Mouse (Mus musculus) E14TG2a.4 (cell line): ENCODE data around the gene Erbb4.
A peak's percentile ranks its signal among the peaks of the same experiment; 100 is the strongest.

Experiments used
- H3K27me3 ChIP-seq: 2 replicates; pipeline ENCODE4 v1.6.1; 2014; ENCODE audit warnings: low read length, control low read depth; ENCODE audit not compliant: insufficient read depth
- H3K36me3 ChIP-seq: 2 replicates; pipeline ENCODE4 v1.6.1; 2014; ENCODE audit warnings: low read length, control low read depth; ENCODE audit not compliant: insufficient read depth
- H3K4me1 ChIP-seq: replicated peaks from 2 replicates; pipeline ENCODE4 v1.6.1; 2014; ENCODE audit warnings: low read depth, low read length, control low read depth
- H3K4me3 ChIP-seq: replicated peaks from 2 replicates; pipeline ENCODE4 v1.5.1; 2014; ENCODE audit warnings: mild to moderate bottlenecking, low read length
- H3K9me3 ChIP-seq: 2 replicates; pipeline ENCODE4 v1.6.1; 2014; ENCODE audit warnings: low read length, control low read depth
- CTCF ChIP-seq: conservative IDR thresholded peaks from 2 replicates; pipeline ENCODE4 v1.5.1; 2014; ENCODE audit warnings: low read length
- NANOG ChIP-seq: IDR thresholded peaks from 2 replicates; pipeline ENCODE4 v1.6.1; 2014; ENCODE audit warnings: borderline replicate concordance, low read length, mixed read lengths
- POU5F1 ChIP-seq: IDR thresholded peaks from 2 replicates; pipeline ENCODE4 v1.6.1; 2014; ENCODE audit warnings: low read length, borderline replicate concordance

Gene Erbb4

GRCm38 (mm10) chr1:68134450-68134849 is 973.4 kb downstream of the Erbb4 start:
- H3K9me3 ChIP-seq, result no peaks in the 10 kb centered on the region
- H3K27me3 ChIP-seq, result no peaks in the 10 kb centered on the region
- H3K4me1 ChIP-seq, result no peaks in the 10 kb centered on the region
- H3K36me3 ChIP-seq, result no peaks in the 10 kb centered on the region
- no peak overlapping the region for H3K4me3 ChIP-seq
- no peak for TF ChIP-seq NANOG
- no peak for TF ChIP-seq POU5F1
- TF ChIP-seq CTCF, result no peak

GRCm38 (mm10) chr1:68123541-68123940 is 984.3 kb downstream of the Erbb4 start:
- Histone ChIP-seq H3K27me3 (no peaks in the 10 kb centered on the region), H3K9me3 (peaks cover 12% of the 10 kb centered on the region), H3K4me1 (no peaks in the 10 kb centered on the region), H3K36me3 (no peaks in the 10 kb centered on the region), H3K4me3 (no peak overlapping the region)
- TF ChIP-seq NANOG (no peak), POU5F1 (no peak), CTCF (no peak)

GRCm38 (mm10) chr1:68120364-68120763 is 987.5 kb downstream of the Erbb4 start:
- Histone ChIP-seq H3K27me3 (no peaks in the 10 kb centered on the region), H3K4me3 (no peak overlapping the region), H3K4me1 (no peaks in the 10 kb centered on the region), H3K9me3 (peaks cover 12% of the 10 kb centered on the region), H3K36me3 (no peaks in the 10 kb centered on the region)
- TF ChIP-seq CTCF (no peak), POU5F1 (no peak), NANOG (no peak)

- H3K27me3 ChIP-seq, result no peaks in the 10 kb centered on the region
- no peak overlapping the region for H3K4me3 ChIP-seq
- no peaks in the 10 kb centered on the region for H3K9me3 ChIP-seq
- TF ChIP-seq CTCF (no peak), POU5F1 (no peak), NANOG (no peak)
- no peaks in the 10 kb centered on the region for H3K36me3 ChIP-seq
- no peaks in the 10 kb centered on the region for H3K4me1 ChIP-seq
Observed at GRCm38 (mm10) chr1:68115721-68116120, 992.1 kb downstream of the Erbb4 start.

GRCm38 (mm10) chr1:68106543-68106860 is 1001.4 kb downstream of the Erbb4 start:
- H3K36me3 ChIP-seq, result no peaks in the 10 kb centered on the region
- H3K4me3 ChIP-seq, result no peak overlapping the region
- peak; percentile 45; the same call in 1 of the 2 replicates for TF ChIP-seq CTCF
- TF ChIP-seq NANOG, result no peak
- no peaks in the 10 kb centered on the region for H3K27me3 ChIP-seq
- H3K4me1 ChIP-seq, result no peaks in the 10 kb centered on the region
- H3K9me3 ChIP-seq, result no peaks in the 10 kb centered on the region

GRCm38 (mm10) chr1:68105834-68106542 is 1001.9 kb downstream of the Erbb4 start:
- Histone ChIP-seq H3K36me3 (no peaks in the 10 kb centered on the region), H3K27me3 (no peaks in the 10 kb centered on the region), H3K4me3 (no peak overlapping the region), H3K4me1 (no peaks in the 10 kb centered on the region), H3K9me3 (no peaks in the 10 kb centered on the region)
- TF ChIP-seq NANOG (no peak), POU5F1 (no peak), CTCF (no peak)

- H3K36me3 ChIP-seq, result no peaks in the 10 kb centered on the region
- TF ChIP-seq POU5F1 (no peak), NANOG (no peak), CTCF (no peak)
Observed at GRCm38 (mm10) chr1:68089623-68090022, 1018.2 kb downstream of the Erbb4 start.

GRCm38 (mm10) chr1:68056494-68056893 is 1051.4 kb downstream of the Erbb4 start:
- Histone ChIP-seq H3K4me1 (no peaks in the 10 kb centered on the region), H3K27me3 (no peaks in the 10 kb centered on the region), H3K36me3 (no peaks in the 10 kb centered on the region), H3K4me3 (no peak overlapping the region), H3K9me3 (peaks cover 4% of the 10 kb centered on the region; the same call in 1 of the 2 replicates)
- TF ChIP-seq NANOG (no peak), POU5F1 (no peak), CTCF (no peak)

More at GRCm38 (mm10) chr1:68089623-68090022, 1018.2 kb downstream of the Erbb4 start:
- no peaks in the 10 kb centered on the region for H3K4me1 ChIP-seq
- H3K4me3 ChIP-seq, result no peak overlapping the region
- H3K27me3 ChIP-seq, result no peaks in the 10 kb centered on the region
- H3K9me3 ChIP-seq, result no peaks in the 10 kb centered on the region

- peaks cover 4% of the 10 kb centered on the region; the same call in 1 of the 2 replicates for H3K9me3 ChIP-seq
- H3K4me1 ChIP-seq, result no peaks in the 10 kb centered on the region
- TF ChIP-seq POU5F1, result no peak
- TF ChIP-seq CTCF, result no peak
- no peak for TF ChIP-seq NANOG
- no peaks in the 10 kb centered on the region for H3K36me3 ChIP-seq
- no peaks in the 10 kb centered on the region for H3K27me3 ChIP-seq
- H3K4me3 ChIP-seq, result no peak overlapping the region
Observed at GRCm38 (mm10) chr1:68054715-68055114, 1053.1 kb downstream of the Erbb4 start.
